Mouse (Mus musculus): ENCODE measurements around the gene Gm20425.

GRCm38 (mm10) chr9:103265778-103266177, 35.7 kb upstream of the Gm20425 start:
- TF ChIP-seq POLR2A (IDR thresholded peaks at IDR 0.05; ENCODE audit: low read depth, low read length) (no peak), NRF1 (IDR thresholded peaks at IDR 0.05; ENCODE audit: low read depth, low read length) (no peak), CTCF (conservative IDR thresholded peaks at IDR 0.05 in 1 of 2, IDR thresholded peaks at IDR 0.05 in 1 of 2; ENCODE audit: low read depth in 2 of 2, low read length in 2 of 2) (0 out of 4 replicates have a peak, but pooled peaks of 1 of the 2 experiments have one; percentile 24), TCF12 (IDR thresholded peaks at IDR 0.05; ENCODE audit: low read depth, low read length) (no peak), MAFK (IDR thresholded peaks at IDR 0.05; ENCODE audit: insufficient replicate concordance, low read length) (no peak)
